Mouse (Mus musculus) right cerebral cortex, postnatal 14 days (tissue): ENCODE results near the gene Grm8.
"Not testable (repeated sequence)": the region's sequence is repeated elsewhere in the genome, so short reads cannot be mapped to it uniquely, and the experiment has no call there.

Experiments used
- DNase-seq: peaks from one replicate; pipeline ENCODE4 v3.0.0; 2022

The Grm8 gene

GRCm38 (mm10) chr6:27819735-27820134 lies 315.2 kb downstream of the Grm8 start:
- not testable (repeated sequence) for DNase-seq

- DNase-seq: no peak
Observed at GRCm38 (mm10) chr6:27812789-27813188, 322.2 kb downstream of the Grm8 start.

GRCm38 (mm10) chr6:27809996-27810395 lies 325.0 kb downstream of the Grm8 start:
- DNase-seq: peak; percentile 5

GRCm38 (mm10) chr6:27806741-27807140 lies 328.2 kb downstream of the Grm8 start:
- no peak for DNase-seq

- DNase-seq: no peak
Observed at GRCm38 (mm10) chr6:27800881-27801572, 334.0 kb downstream of the Grm8 start.

GRCm38 (mm10) chr6:27798735-27799134 lies 336.2 kb downstream of the Grm8 start:
- DNase-seq: no peak

- no peak for DNase-seq
Observed at GRCm38 (mm10) chr6:27789566-27789965, 345.4 kb downstream of the Grm8 start.

DNA sequence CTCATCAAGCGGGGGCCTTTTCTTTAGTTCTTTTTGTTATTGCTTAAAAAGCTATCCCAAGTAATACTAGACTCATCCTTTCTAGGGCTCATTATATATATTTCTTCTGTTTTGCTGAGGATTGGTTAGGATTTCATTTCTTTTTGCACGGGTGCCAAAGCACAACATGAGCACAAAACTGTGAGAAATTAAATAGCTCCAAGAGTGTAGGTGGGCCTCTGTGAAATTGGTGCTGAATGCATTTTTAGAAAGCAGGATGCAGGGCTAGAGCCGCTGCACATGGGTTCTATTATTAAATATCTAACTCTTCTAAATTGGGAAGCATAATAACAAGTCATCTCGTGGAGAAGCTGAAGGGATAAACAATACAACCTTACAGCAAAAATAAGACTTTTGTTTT lies 345.8 kb downstream of the Grm8 start:
- no peak for DNase-seq

GRCm38 (mm10) chr6:27782251-27782650 lies 352.7 kb downstream of the Grm8 start:
- DNase-seq: no peak

- DNase-seq: no peak
Observed at GRCm38 (mm10) chr6:27781371-27781770, 353.6 kb downstream of the Grm8 start.

DNA sequence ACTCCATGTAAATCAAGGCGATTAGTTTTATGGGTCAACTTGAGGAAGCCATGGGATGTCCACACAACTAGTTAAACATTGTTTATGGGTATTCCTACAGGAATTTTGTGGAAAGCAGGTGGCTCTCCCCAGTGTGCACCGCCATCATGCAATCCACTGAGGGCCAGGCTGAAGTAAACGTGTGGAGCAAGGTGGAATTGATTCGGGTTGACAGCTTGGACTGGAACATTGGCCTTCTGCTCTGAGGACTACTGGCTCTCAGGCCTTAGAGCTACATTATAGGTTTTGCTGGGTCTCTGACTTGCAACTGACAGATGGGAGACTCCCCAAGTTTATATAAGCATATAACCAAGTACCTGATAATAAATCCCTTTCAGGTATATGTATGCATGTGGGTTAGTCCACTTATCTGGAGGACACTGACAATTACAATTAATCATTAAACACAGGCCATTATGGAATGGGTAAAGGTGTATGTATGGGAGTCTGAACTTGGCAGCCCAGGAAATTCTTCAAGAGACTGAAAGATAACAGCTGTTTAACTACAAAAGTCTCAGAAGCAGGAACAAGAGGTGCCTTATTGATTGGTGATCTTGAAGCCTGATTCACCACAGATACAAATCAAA lies 359.2 kb downstream of the Grm8 start:
- no peak for DNase-seq

DNA sequence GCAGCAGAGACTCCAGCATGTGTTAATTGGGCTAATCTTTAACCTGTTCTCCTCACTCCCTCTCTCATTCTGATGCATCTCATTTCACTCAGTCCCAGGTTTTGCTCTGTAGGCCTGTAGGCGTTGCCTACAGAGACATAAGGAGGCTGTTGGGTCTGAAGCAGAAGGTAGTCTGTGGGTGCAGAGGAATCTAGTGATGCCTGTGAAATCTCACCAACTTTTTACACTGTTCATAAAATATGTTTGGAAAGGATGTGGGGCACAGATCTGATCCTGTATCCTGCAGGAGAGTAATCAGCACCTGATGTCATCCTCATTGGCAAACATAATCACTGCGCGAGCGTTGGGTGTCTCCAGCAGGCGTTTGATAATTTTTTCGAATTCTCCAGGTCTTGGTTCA lies 372.9 kb downstream of the Grm8 start:
- no peak for DNase-seq

DNA sequence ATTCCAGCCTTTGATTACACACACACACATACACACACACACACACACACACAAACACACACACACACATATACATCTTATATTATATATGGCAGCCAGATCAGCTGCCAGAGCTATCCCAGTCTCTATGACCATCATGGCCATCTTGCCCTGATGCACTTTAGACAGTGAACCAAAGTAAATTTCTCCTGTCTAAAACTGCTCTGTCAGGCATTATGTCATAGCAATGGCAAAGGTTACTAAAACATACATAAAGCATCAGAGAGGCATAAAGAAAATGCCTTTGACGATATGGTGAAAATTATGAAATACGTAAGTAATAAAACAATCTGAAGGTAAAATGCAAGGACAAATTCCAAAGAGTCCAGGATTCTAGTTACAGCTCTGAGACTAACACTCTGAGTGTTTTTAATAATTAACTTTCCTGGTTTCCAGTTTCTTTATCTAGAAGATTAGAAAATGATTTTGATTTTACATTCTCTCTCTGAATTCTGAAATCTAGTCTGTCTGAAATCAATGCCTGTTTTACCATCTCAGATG lies 381.6 kb downstream of the Grm8 start:
- no peak for DNase-seq

- no peak for DNase-seq
Observed at GRCm38 (mm10) chr6:27746493-27746892, 388.5 kb downstream of the Grm8 start.

- no peak for DNase-seq
Observed at GRCm38 (mm10) chr6:27745693-27746451, 389.1 kb downstream of the Grm8 start.

- no peak for DNase-seq
Observed at GRCm38 (mm10) chr6:27689382-27689781, 445.6 kb downstream of the Grm8 start.

GRCm38 (mm10) chr6:27661747-27662435 lies 473.1 kb downstream of the Grm8 start:
- no peak for DNase-seq

DNA sequence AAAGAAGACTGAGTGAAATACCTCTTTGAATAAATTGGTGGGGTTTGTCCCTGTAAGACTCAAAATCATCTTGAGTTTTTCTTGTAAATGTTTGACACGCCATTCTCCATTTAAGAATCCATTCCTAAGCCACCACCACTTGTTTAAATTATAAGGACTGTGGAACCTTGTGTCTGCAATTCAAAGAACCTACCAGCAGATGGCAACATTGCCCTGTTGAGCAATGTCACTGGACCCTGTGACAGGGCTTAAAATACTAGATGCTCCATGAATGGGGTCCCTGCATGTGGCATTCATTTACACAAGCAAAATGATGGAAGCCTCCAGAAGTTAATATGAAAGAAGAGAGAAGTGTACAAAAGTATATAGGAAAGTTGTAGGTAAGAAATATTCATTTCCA lies 477.5 kb downstream of the Grm8 start:
- peak; percentile 19 for DNase-seq

GRCm38 (mm10) chr6:27646503-27646902 lies 488.5 kb downstream of the Grm8 start:
- peak; percentile 32 for DNase-seq

- DNase-seq: no peak
Observed at GRCm38 (mm10) chr6:27645054-27645453, 489.9 kb downstream of the Grm8 start.

GRCm38 (mm10) chr6:27635898-27636297 lies 499.1 kb downstream of the Grm8 start:
- DNase-seq: no peak

GRCm38 (mm10) chr6:27617472-27617871 lies 517.5 kb downstream of the Grm8 start:
- DNase-seq: no peak

- DNase-seq: no peak
Observed at GRCm38 (mm10) chr6:27580485-27580884, 554.5 kb downstream of the Grm8 start.
